Mouse (Mus musculus) skeletal muscle tissue, adult 2 months (tissue): Measurements from ENCODE around the gene Pigl.

Experiments
- DNase-seq: peaks from one replicate; pipeline ENCODE4 v3.0.0-alpha.2; 2012; ENCODE audit warnings: low read depth, low spot score

The Pigl gene

GRCm38 (mm10) chr11:62557205-62557604 is 98.9 kb downstream of the Pigl start:
- no peak for DNase-seq

GRCm38 (mm10) chr11:62558152-62558551 is 99.9 kb downstream of the Pigl start:
- no peak for DNase-seq

GRCm38 (mm10) chr11:62558961-62559646 is 100.8 kb downstream of the Pigl start:
- DNase-seq, result peak; percentile 92

DNA sequence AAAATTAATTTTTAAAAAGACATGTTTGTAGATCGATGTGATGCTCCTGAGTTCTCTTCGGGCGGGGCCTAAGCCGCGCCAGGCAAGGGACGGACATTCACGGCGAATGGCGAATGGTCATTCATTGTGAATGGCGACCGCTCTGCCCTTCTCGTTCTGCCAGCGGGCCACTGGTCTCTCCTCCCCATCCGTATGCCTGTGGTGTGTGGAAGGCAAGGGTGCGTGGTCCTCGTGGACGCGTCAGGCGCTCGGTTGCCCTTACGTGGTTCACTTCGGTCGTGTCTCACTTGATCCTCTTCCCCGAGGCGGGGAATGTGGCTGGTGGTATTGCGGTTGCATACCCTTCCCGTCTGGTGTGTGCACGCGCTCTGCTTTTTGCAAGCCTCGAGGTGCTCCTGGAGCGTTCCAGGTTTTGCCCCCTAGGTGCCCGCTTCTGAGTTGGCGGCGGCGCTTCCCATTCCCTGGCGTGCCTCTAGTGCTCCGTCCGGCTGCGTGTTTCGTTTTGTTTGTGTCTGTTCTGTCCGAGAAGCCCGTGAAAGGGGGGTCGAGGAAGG is 102.3 kb downstream of the Pigl start:
- no peak for DNase-seq

- no peak for DNase-seq
Measured at GRCm38 (mm10) chr11:62563590-62563989, 105.3 kb downstream of the Pigl start.
